Mouse (Mus musculus): ENCODE results near the gene Ndufaf2. TPM values are rescaled to one million over a fixed set of nuclear protein-coding genes. Genes with fewer than 3 reads are reported as not detected.

The Ndufaf2 gene
- total RNA-seq, 2 experiments from 2014 or later = 12.1 to 15.9 TPM

DNA sequence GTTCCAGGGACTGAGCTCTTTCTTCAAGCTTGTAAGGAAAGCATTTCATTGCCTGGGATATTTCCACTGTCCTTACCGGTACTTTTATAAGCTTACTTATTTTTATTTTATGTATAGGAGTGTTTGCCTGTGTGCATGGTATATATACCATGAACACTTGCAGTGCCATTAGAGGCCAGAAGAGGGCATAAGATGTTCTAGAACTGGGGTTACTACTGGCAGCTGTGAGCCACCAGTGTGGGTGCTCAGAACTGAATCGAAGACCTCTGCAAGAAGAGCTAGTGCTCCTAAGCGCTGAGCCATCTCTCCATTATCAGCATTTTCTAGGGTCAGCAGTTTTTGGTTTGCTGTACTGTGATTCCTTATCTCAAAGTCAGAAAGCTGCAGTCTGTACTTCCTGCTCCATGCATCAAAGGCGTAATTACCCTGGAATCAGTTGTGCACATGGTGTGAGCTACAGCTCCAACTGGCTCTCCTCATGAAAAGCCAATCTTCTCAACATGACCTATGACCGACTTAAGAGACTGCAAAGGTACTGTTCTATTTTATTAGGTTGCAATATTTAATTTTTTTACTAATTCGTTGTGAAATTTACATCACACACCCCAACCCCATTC, 175.1 kb downstream of the Ndufaf2 start:
- intact Hi-C loops (cut with DNase I; ENCODE audit: low total_unique reads) = no loop called here
- no peak for DNase-seq

DNA sequence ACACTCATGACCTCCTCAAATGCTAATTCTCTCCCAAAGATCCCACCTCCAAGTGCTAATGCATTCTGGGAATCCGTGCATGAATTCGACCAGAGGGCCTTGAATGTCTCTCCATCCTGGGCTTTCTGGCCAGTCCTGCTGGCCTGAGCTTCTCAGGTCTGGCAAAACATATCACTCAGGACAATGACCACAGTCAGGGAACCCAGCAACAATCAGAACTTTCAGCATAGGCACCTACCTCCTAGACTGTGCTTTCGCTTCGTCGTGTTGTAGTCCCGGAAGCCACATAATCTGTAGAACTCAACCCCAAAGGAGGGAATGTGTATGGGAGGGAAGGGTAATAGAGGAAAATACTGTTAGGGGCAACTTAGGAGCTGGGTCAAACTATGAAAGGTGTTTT, 179.0 kb downstream of the Ndufaf2 start:
- no peak for DNase-seq
- intact Hi-C loops (cut with DNase I; ENCODE audit: low total_unique reads) = no loop called here

DNA sequence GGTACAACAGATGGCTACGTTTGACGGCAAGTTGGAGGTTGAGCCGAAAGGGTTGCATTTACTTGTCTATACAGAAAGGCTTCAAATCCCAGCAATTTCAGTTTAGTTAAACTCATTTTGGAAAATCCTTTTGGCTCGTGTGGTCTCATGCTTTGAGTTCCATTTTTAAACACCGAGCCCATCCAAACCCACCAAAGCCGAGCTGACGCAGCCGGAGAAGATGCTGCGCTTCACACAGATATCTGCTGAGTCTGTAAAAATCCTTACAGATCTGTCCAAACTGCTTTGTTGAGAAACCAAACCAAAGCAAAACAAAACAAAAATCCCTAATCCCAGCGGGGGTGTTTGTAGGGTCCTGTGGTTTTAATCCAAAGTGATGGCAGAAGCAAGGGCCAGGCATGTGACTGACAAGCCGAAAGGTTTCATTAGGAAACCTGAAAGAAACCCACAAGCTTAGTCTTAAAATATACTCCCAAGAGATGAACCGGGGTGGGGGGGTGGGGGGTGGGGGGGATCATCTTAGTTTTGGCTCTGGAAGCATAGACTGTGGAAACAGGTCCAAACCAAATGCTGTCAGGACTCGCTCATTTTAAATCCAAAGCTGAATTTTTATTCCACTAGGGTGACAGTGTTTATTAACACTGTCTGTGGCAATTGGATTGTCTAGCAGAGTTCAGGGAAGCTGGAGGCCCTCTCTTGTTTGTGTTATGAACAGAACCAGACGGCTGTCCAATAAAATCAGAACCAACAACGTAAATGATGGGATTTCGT, 181.4 kb downstream of the Ndufaf2 start:
- intact Hi-C loops (cut with DNase I; ENCODE audit: low total_unique reads) = no loop called here
- DNase-seq = no peak

DNA sequence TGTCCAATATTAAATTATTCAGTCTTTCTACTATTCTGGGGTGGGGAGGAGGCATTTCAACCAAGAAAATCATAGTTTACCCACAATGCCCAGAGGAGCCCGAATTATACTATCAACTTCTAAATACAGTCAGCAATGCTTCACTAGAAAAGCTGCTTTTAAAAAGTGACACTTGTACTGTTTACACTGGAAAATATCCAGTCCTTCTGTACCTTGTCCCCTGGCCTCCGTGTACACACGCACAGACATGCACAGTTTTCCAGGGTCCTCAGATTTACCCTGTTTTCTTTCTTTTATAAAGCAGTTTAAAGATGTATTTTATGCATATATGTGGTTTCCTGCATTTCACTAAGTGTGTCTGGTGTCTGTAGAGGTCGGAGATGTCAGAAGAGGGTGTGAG, 186.0 kb downstream of the Ndufaf2 start:
- intact Hi-C loops (cut with DNase I; ENCODE audit: low total_unique reads) = no loop called here
- no peak for DNase-seq

DNA sequence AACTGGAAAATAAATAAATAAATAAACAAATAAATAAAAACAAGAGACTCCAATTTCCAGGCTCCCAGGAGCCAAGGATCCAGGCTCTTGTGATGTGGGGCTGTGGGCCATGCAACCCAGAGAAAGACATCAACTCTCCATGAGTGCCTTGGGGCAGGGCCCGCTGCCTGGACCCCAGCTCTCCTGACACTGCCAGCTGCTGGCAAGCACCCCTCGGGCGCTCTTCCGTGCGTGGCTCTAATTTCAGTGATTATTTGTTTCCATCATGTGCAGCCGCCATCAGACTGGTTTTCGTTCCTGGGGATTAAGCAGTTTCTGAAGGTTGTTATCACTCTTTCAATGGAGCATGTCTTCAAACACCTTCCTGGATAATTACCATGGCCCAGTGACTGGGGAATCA, 186.6 kb downstream of the Ndufaf2 start:
- intact Hi-C loops (cut with DNase I; ENCODE audit: low total_unique reads) = no loop called here
- DNase-seq = no peak

DNA sequence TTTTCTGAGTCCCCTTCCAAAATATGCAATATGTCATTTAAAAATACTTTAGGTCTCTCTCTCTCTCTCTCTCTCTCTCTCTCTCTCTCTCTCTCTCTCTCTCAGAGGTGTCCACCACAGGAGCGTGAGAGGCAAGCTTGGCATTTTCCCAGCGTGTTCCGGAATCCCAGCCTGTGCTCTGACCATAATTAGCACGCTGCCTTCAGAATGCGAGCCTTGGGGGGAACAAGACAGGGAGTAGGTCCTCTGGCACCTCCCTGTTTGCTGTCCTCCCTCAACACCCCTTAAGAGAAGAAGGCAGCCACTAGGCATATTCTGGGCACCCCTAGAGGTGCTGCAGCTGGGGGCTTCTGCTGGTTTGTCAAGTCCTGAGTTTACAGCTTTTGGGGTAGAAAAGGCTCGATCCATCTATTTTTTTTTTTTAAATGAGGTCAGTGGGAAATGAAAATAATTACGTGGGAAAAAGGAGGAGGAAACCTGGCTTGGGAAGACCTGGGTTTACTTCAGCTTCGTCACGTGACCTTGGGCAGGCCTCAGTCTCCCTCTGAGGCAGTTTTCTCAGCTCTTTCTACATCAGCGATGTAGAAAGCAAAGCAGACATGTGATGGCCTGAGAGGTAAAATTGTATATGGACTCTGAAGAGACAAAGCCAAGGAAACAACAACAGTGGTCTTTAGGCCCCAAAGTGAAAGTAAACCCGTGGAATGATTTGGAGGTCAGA, 187.8 kb downstream of the Ndufaf2 start:
- intact Hi-C loops (cut with DNase I; ENCODE audit: low total_unique reads) = no loop called here
- DNase-seq = no peak

DNA sequence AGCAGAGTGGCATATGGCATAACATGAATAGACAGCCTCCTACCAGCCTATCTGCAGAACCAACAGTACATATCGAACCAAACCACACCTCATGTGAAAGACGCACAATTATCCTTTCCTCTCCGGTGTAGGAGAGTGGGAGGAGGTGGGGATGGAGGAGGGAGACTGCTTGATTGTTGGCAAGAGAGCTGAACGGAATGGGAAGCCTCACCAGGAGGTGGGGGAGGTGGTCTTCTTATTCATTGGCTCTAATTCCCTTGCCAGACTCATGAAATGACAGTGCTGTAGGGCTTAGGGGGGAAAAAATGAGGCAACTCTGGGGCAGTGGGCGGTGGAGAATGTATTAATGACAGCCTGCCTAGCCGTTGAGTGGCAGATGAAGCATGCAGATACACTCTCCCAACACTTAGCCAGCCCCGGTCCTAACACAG, 188.4 kb downstream of the Ndufaf2 start:
- no peak for DNase-seq
- intact Hi-C loops (cut with DNase I; ENCODE audit: low total_unique reads) = no loop called here

DNA sequence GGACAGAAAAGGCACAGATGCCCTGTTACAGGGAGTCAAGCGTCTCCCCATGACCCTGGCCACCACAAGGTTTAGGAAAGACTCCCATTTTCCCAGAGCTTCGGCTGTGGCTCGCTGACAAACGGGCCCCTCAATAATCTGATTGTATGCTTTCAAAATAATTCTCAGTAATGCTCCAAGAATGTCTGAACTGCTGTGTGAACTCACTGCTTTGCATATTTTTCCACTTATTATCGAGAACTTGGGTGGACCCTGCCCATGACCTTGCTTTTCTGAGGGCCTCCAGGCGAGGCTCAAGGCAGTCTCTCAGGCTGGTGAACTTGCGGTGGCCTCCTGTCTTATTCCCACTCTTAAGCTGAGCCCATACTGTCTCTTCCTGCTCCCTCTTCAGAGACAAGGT, 193.8 kb downstream of the Ndufaf2 start:
- intact Hi-C loops (cut with DNase I; ENCODE audit: low total_unique reads) = no loop called here
- DNase-seq = no peak

DNA sequence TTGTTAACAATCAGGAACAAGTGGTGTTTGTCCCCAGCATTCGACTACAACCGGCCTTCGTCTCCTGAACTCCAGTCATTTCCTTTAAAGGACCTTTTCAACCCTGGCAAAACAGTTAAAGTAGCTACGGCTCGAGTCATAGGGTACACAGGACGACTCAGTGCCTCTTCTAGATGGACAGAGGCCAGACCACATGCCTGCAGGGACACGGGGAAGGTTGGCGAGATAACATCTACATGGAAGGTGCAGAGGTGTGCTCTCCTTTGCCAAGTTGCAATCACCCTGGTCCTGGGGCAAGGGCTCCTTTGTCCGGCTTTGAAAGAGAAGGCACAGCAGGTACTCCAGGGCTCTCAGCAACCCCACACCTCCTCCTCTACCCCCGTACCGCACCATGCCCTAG, 195.0 kb downstream of the Ndufaf2 start:
- intact Hi-C loops (cut with DNase I; ENCODE audit: low total_unique reads) = no loop called here
- no peak for DNase-seq

DNA sequence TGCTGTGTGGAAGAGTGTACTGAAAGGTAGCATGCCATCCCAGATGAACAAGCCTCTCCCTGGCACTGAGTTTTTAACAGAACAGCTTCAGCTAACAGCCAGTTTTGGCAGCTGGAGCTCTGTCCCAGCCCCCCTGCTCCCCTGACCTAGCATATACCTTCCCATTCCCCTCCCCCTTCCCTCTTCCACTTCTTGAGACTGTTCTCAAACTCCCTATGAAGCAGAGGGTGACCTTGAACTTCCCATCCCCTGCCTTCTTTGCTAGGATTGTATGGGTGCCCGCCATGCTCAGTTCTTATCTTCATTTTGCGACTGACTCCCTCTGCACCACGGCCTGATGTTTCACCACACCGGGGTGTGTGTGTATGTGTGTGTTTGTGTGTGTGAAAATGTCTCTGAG, 195.7 kb downstream of the Ndufaf2 start:
- intact Hi-C loops (cut with DNase I; ENCODE audit: low total_unique reads) = no loop called here
- DNase-seq = no peak

DNA sequence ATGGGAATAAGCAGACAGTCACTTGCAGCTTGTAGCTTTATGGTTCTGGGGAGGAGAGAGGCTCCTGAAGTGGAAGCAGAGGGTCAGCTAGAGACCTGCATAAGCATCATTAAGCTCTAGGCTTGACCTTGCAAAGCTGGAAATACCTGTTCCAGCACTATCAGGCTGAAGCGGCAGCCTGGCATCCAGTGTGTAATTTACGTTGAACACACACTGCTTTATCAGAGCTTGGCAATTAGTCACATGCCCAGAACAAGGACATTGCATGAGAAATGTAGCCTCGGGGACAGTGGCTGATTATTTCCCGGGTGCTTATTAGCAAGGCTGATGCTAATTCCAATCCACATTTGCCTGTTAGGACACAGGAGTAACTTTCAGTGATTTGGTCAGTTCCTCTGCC, 196.5 kb downstream of the Ndufaf2 start:
- intact Hi-C loops (cut with DNase I; ENCODE audit: low total_unique reads) = no loop called here
- no peak for DNase-seq

DNA sequence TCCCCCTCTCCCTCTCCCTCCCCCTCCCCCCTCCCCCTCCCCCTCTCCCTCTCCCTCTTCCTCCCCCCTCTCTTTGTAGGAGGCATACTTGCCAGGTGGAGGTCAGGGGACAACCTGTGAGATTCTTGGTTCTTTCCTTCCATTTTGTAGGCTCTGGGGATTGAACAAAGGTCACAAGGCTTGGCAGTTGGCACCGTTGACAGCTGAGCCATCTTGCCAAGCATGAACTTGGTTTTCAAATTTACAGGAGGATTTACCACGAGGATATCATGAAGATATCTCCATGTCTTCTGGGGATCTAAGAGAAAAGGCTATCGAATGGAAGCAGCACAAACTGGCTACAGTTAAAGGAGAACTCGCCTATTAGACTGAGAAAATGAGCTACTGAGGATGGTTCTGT, 196.9 kb downstream of the Ndufaf2 start:
- DNase-seq = no peak
- intact Hi-C loops (cut with DNase I; ENCODE audit: low total_unique reads) = no loop called here

DNA sequence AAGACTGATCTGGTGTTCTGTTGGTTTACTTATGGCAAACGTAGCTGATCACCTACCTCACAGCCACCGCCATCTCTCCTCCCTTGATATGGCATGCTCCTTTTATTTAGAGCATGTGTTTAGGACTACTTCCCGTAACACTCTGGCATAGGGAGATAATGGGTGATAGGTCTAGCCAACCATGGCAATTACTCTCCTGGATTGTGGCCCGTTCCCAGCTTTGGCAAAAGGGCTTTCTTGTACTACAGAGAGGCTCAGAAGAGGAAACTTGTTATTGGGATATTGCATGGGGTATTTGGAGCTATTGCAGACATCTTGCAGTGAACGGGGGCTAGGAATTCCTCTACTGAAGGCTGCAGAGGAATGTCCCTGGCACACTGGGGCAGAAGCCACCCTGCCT, 197.9 kb downstream of the Ndufaf2 start:
- intact Hi-C loops (cut with DNase I; ENCODE audit: low total_unique reads) = no loop called here
- no peak for DNase-seq

DNA sequence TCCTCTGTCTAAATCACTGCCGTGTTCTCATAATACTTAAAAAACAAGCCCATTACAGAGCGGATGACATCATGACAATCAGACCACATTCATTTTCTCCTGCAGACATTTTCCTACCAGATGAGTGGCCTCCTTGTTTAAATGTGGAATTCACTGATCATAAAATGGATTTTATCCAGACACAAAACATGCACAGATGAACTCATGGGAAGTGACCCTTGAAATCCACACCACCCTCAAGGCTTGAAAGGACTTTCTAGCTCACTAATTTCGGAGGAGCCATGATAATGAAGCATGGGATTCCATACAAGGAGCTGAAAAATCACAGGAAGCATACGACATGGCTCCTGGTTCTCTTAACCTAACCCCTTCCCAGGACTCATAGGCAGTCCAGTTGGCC, 198.5 kb downstream of the Ndufaf2 start:
- intact Hi-C loops (cut with DNase I; ENCODE audit: low total_unique reads) = no loop called here
- DNase-seq = no peak

DNA sequence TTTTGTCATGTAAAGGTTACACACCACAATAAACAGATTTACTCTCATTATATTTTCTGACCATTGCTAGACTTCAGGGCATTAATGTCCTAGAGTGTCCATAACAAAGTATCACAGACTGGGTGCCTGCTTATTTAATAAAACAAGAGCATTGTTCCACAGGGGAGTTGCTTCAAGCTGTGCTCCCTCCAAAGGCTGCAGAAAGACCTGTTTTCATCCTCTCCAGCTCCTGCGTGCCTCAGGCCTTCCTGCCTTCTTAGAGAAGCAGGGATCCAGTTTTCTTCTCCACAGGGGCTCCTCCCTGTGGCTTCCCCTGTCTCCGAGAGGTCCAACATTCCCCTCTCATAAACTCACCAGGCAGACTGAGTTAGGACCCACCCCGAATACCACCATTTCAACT, 202.2 kb downstream of the Ndufaf2 start:
- DNase-seq = no peak
- intact Hi-C loops (cut with DNase I; ENCODE audit: low total_unique reads) = no loop called here

DNA sequence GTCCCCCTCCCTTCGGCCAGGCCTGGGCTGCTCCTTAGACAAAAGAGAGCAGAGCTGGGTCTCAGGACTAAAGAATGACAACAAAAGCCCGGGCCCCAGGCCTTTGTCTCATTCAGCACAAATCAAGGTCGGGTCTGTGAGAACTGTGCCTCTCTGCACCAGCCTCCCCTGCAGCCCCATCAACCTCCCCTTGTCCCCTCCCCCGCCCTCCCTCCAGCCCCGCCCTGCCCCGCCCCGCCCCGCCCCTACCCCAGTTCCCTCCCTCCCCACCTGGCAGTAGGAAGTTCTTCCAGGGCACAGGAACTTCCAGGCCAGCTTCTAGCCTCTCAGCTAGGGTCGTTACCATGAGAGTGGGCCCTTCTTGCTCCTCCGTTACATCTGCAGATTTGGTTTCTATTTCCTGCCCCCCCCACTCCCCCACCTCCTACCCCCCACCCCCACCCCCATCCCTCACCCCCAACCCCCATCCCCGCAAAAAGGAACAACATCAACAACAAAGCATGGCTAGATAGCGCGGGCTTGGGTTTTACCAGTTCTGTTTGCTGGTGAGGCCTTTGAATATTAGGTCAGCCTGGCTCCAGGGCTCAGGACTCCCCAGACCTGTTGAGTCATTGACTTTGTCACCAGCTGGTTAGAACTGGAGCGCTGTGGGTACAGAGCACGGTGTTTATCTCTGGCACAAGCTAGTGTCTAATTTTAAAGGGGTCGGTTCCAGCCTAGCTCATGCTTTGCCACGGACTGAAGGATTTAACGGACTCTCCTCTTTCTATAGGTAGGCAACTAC, 202.9 kb downstream of the Ndufaf2 start:
- intact Hi-C loops (cut with DNase I; ENCODE audit: low total_unique reads) = no loop called here
- DNase-seq = no peak

DNA sequence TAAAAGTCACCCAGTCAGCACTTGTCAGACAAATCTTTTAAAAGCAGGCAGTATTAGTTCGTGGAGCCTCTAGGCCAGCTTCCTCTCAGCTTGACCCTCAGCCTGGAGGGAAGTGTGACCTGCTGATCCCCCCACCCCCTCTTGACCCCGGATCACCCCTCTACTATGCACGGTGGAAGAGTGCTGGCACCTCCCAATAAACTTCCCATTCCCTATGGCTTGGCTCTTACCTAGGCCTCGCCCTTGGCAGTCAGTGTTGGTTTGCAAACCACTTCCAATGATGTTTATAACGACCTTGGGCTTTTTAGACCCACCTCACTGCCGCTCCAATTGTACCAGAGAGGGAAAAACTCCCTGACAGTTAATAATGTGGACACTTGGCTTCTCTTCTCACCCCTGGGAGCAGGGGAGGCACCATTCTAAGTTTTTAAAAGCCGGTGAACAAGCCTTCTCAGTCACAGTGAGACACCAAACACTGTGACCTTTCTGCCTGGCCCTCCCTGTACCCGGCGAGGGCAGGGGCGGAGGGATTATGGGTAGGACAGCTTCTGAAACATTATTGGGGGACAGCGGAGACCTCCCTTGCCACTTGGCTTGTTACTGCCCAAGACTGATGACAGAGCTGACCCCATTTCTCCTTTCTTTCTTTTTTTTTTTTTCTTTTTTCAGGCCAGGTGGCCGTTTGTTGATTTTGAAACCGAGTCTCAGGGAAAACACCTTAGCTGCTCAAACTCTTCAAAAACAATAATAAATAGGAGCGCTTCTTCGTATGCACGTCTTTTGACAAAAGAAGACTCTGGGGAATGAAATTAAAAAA, 203.8 kb downstream of the Ndufaf2 start:
- intact Hi-C loops (cut with DNase I; ENCODE audit: low total_unique reads) = no loop called here
- no peak for DNase-seq

DNA sequence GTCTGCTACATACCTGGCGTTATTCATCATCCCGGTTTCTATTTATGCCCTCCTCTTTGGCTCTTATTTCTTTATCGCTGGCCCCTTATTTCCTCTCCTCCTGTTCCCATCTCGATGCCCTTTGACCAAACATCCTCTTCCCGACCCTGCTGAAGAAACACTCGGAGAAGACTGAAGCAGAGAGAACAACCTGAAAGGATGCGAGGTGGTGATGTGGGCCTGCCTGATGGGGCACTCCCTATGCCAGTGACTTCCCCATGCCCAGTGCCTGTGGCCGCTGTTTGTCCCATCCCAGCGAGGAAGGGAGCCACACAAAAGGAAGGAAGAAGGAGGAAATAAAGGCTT, 204.4 kb downstream of the Ndufaf2 start:
- intact Hi-C loops (cut with DNase I; ENCODE audit: low total_unique reads) = no loop called here
- no peak for DNase-seq

All from gastrocnemius, postnatal 14 days (tissue).